Mouse (Mus musculus): ENCODE measurements around the gene Uqcc2. TPM values are rescaled to one million over a fixed set of nuclear protein-coding genes. Genes with fewer than 3 reads are reported as not detected.

The Uqcc2 gene
- total and polyA plus RNA-seq, 3 experiments = 176 to 329 TPM; not detected in 1

DNA sequence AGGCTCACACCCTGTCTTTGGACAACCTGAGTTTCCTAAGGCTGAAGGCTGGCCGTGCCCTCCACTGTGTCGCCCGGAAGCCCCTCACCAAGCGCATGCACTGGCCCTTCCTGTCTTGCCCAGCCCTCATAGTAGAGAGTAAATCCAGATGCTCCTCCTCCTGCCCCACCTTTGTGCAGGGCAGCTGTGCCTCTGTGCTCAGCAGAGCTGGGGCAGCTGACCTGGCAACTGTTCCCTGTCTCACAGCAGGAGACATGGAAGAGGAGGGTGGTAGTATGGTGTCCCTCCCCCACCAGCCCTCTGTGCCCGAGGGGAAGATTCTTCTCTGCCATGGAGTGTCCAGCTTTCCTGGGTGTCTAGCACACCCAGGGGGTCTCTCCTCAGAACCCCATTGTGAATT is 32.0 kb downstream of the Uqcc2 start:
- Histone ChIP-seq H3K27me3 (ENCODE audit: control insufficient read depth in 1 of 2, insufficient read depth in 2 of 2, low read length in 2 of 2) (no peaks in the 10 kb centered on the region), H3K36me3 (ENCODE audit: control insufficient read depth in 1 of 2, insufficient read depth in 2 of 2, low read length in 2 of 2) (no peaks in the 10 kb centered on the region), H3K9ac (ENCODE audit: control insufficient read depth, low read depth, low read length, poor library complexity, severe bottlenecking) (no peak overlapping the region), H3K9me3 (replicated peaks; ENCODE audit: insufficient read depth, low read length) (no peaks in the 10 kb centered on the region), H3K4me1 (ENCODE audit: control insufficient read depth in 1 of 2, insufficient read depth in 2 of 2, low read length in 2 of 2) (no peaks in the 10 kb centered on the region), H3K79me2 (ENCODE audit: control insufficient read depth, insufficient read depth, low read length, poor library complexity) (no peaks in the 10 kb centered on the region), H3K4me3 (ENCODE audit: control insufficient read depth in 1 of 2, insufficient read depth in 1 of 2, low read depth in 2 of 2, low read length in 2 of 2) (no peak overlapping the region), H3K27ac (ENCODE audit: control insufficient read depth, low read depth, low read length) (no peak overlapping the region)
- no peak for DNase-seq (ENCODE audit: low read depth, low spot score)
- no peak for TF ChIP-seq CHD1 (IDR thresholded peaks at IDR 0.05; ENCODE audit: low read depth, low read length)
- TF ChIP-seq TBP (IDR thresholded peaks at IDR 0.05; ENCODE audit: low read depth, low read length) = no peak
- no peak for TF ChIP-seq GABPA (IDR thresholded peaks at IDR 0.05; ENCODE audit: low read depth, low read length)
- no peak for TF ChIP-seq CTCF (IDR thresholded peaks at IDR 0.05 in 2 of 3, conservative IDR thresholded peaks at IDR 0.05 in 1 of 3; ENCODE audit: control insufficient read depth in 1 of 3, insufficient read depth in 1 of 3, low read depth in 2 of 3, low read length in 3 of 3, poor library complexity in 1 of 3, severe bottlenecking in 1 of 3)

DNA sequence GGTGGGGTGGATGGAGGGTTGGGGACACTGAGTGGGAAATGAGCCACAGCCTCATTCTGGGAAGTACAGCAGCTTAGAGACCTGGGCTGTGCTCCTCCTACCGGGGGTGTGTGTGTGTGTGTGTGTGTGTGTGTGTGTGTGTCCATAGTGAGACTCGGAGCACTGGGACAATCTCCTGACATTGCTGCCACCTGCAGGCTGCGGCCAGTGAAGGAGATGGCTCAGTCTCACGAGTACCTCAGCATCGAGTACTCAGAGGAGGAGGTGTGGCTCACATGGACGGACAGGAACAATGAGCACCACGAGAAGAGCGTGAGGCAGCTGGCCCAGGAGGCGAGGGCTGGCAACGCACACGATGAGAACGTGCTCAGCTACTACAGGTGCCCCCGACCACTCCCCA is 38.0 kb downstream of the Uqcc2 start:
- no peaks in the 10 kb centered on the region for H3K36me3 ChIP-seq (ENCODE audit: control insufficient read depth in 1 of 2, insufficient read depth in 2 of 2, low read length in 2 of 2)
- H3K4me1 ChIP-seq (ENCODE audit: control insufficient read depth in 1 of 2, insufficient read depth in 2 of 2, low read length in 2 of 2) = no peaks in the 10 kb centered on the region
- H3K9ac ChIP-seq (ENCODE audit: control insufficient read depth, low read depth, low read length, poor library complexity, severe bottlenecking) = no peak overlapping the region
- TF ChIP-seq MYB (IDR thresholded peaks at IDR 0.05; ENCODE audit: low read depth, low read length) (no peak), NELFE (IDR thresholded peaks at IDR 0.05; ENCODE audit: low read depth, low read length) (no peak), MYC (IDR thresholded peaks at IDR 0.05; ENCODE audit: low read depth, low read length) (no peak), POLR2AphosphoS5 (IDR thresholded peaks at IDR 0.05; ENCODE audit: borderline replicate concordance, low read depth, low read length) (no peak), CTCF (IDR thresholded peaks at IDR 0.05 in 2 of 3, conservative IDR thresholded peaks at IDR 0.05 in 1 of 3; ENCODE audit: control insufficient read depth in 1 of 3, insufficient read depth in 1 of 3, low read depth in 2 of 3, low read length in 3 of 3, poor library complexity in 1 of 3, severe bottlenecking in 1 of 3) (0 out of 6 replicates have a peak, but pooled peaks of 1 of the 3 experiments have one; percentile 18), USF1 (IDR thresholded peaks at IDR 0.05; ENCODE audit: low read depth, low read length) (no peak), TCF12 (IDR thresholded peaks at IDR 0.05; ENCODE audit: low read depth, low read length) (no peak), MAX (IDR thresholded peaks at IDR 0.05; ENCODE audit: low read length) (no peak)
- no peak overlapping the region for H3K27ac ChIP-seq (ENCODE audit: control insufficient read depth, low read depth, low read length)
- no peaks in the 10 kb centered on the region for H3K79me2 ChIP-seq (ENCODE audit: control insufficient read depth, insufficient read depth, low read length, poor library complexity)
- DNase-seq (ENCODE audit: low read depth, low spot score) = no peak
- H3K27me3 ChIP-seq (ENCODE audit: control insufficient read depth in 1 of 2, insufficient read depth in 2 of 2, low read length in 2 of 2) = no peaks in the 10 kb centered on the region
- no peaks in the 10 kb centered on the region for H3K9me3 ChIP-seq (replicated peaks; ENCODE audit: insufficient read depth, low read length)
- H3K4me3 ChIP-seq (ENCODE audit: control insufficient read depth in 1 of 2, insufficient read depth in 1 of 2, low read depth in 2 of 2, low read length in 2 of 2) = no peak overlapping the region

DNA sequence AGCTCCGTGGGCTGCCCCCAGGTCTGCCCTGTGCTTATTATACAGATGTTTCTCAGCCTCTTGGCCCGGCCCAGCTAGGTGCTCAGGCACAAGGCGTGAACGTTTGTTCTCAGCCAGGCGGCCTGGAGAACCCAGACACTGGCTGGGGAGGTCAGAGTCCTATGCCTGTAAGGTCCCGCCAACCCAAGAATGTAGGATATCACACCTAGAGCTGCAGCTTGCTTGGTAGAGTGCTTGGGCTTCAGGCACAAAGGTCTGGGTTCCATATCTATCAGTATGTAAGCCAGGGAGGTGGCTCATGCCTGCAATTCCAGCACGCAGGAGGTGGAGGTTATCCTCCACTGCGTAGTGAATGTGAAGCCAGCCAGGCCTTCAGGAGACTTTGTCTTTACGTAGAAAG is 43.6 kb downstream of the Uqcc2 start:
- TF ChIP-seq HCFC1 (IDR thresholded peaks at IDR 0.05; ENCODE audit: low read depth, low read length) = no peak
- no peak for TF ChIP-seq SMC3 (IDR thresholded peaks at IDR 0.05; ENCODE audit: low read depth, low read length)
- no peak for TF ChIP-seq ZMIZ1 (IDR thresholded peaks at IDR 0.05; ENCODE audit: low read depth, low read length)
- TF ChIP-seq MXI1 (IDR thresholded peaks at IDR 0.05; ENCODE audit: low read depth, low read length) = no peak
- TF ChIP-seq CHD1 (IDR thresholded peaks at IDR 0.05; ENCODE audit: low read depth, low read length) = no peak
- no peak for TF ChIP-seq MYC (IDR thresholded peaks at IDR 0.05; ENCODE audit: low read depth, low read length)
- TF ChIP-seq TCF12 (IDR thresholded peaks at IDR 0.05; ENCODE audit: low read depth, low read length) = no peak
- no peak for TF ChIP-seq USF1 (IDR thresholded peaks at IDR 0.05; ENCODE audit: low read depth, low read length)
- TF ChIP-seq BHLHE40 (IDR thresholded peaks at IDR 0.05; ENCODE audit: borderline replicate concordance, low read depth, low read length) = no peak
- no peak for TF ChIP-seq TAL1 (IDR thresholded peaks at IDR 0.05; ENCODE audit: low read length)
- no peak for TF ChIP-seq MAFK (IDR thresholded peaks at IDR 0.05; ENCODE audit: borderline replicate concordance, low read depth, low read length)
- no peak for TF ChIP-seq MEF2A (IDR thresholded peaks at IDR 0.05; ENCODE audit: extremely low read depth, insufficient replicate concordance, low read depth, low read length, poor library complexity, severe bottlenecking)
- no peak for TF ChIP-seq POLR2AphosphoS5 (IDR thresholded peaks at IDR 0.05; ENCODE audit: borderline replicate concordance, low read depth, low read length)
- no peaks in the 10 kb centered on the region for H3K27me3 ChIP-seq (ENCODE audit: control insufficient read depth in 1 of 2, insufficient read depth in 2 of 2, low read length in 2 of 2)
- H3K9ac ChIP-seq (ENCODE audit: control insufficient read depth, low read depth, low read length, poor library complexity, severe bottlenecking) = no peak overlapping the region
- H3K36me3 ChIP-seq (ENCODE audit: control insufficient read depth in 1 of 2, insufficient read depth in 2 of 2, low read length in 2 of 2) = no peaks in the 10 kb centered on the region
- H3K79me2 ChIP-seq (ENCODE audit: control insufficient read depth, insufficient read depth, low read length, poor library complexity) = no peaks in the 10 kb centered on the region
- no peaks in the 10 kb centered on the region for H3K4me1 ChIP-seq (ENCODE audit: control insufficient read depth in 1 of 2, insufficient read depth in 2 of 2, low read length in 2 of 2)
- H3K27ac ChIP-seq (ENCODE audit: control insufficient read depth, low read depth, low read length) = no peak overlapping the region
- DNase-seq (ENCODE audit: low read depth, low spot score) = no peak
- no peaks in the 10 kb centered on the region for H3K9me3 ChIP-seq (replicated peaks; ENCODE audit: insufficient read depth, low read length)
- no peak overlapping the region for H3K4me3 ChIP-seq (ENCODE audit: control insufficient read depth in 1 of 2, insufficient read depth in 1 of 2, low read depth in 2 of 2, low read length in 2 of 2)

Data from MEL (cell line).